Mouse (Mus musculus) granulocyte monocyte progenitor cell, adult 5-6 weeks (primary cell): ENCODE data around the gene Ccdc141. TPM values are rescaled to one million over a fixed set of nuclear protein-coding genes. Genes with fewer than 3 reads are reported as not detected.
"Not testable (repeated sequence)": the region's sequence is repeated elsewhere in the genome, so short reads cannot be mapped to it uniquely, and the experiment has no call there.

Experiments
- ATAC-seq: replicated peaks from 2 replicates; pipeline ENCODE4 v1.8.0; 2016; ENCODE audit warnings: mild to moderate bottlenecking, moderate TSS enrichment, inconsistent platforms; ENCODE audit not compliant: poor library complexity, severe bottlenecking
- total RNA-seq, 2 experiments: library from RNA; stranded (forward) in 1 of 2; stranded (reverse) in 1 of 2; fragments of 200-712, 200-1000 nt in 1 of 2; fragments of >200 nt in 1 of 2; fragmentation: Nextera tagmentation in 1 of 2; gene quantifications; 2 replicates each; pipeline ENCODE4 v1.2.3; 2014 to 2017

The Ccdc141 gene
- total RNA-seq, 2 experiments from 2014 or later: not detected

- no peak for ATAC-seq
Measured at GRCm38 (mm10) chr2:77078746-77079145, 91.7 kb downstream of the Ccdc141 start.

GRCm38 (mm10) chr2:77074373-77074772 is 96.1 kb downstream of the Ccdc141 start:
- ATAC-seq: no peak

- no peak for ATAC-seq
Measured at GRCm38 (mm10) chr2:77073930-77074329, 96.5 kb downstream of the Ccdc141 start.

- ATAC-seq: no peak
Measured at GRCm38 (mm10) chr2:77065294-77065693, 105.1 kb downstream of the Ccdc141 start.

- no peak; the same call in 1 of the 2 replicates for ATAC-seq
Measured at GRCm38 (mm10) chr2:77061871-77062270, 108.6 kb downstream of the Ccdc141 start.

- ATAC-seq: no peak
Measured at GRCm38 (mm10) chr2:77059596-77059995, 110.8 kb downstream of the Ccdc141 start.

GRCm38 (mm10) chr2:77056367-77056766 is 114.1 kb downstream of the Ccdc141 start:
- no peak for ATAC-seq

GRCm38 (mm10) chr2:77042912-77043311 is 127.5 kb downstream of the Ccdc141 start:
- no peak for ATAC-seq

GRCm38 (mm10) chr2:77039683-77040082 is 130.8 kb downstream of the Ccdc141 start:
- no peak for ATAC-seq

GRCm38 (mm10) chr2:77039281-77039680 is 131.2 kb downstream of the Ccdc141 start:
- no peak for ATAC-seq

- no peak for ATAC-seq
Measured at GRCm38 (mm10) chr2:77037211-77037610, 133.2 kb downstream of the Ccdc141 start.

GRCm38 (mm10) chr2:77034112-77034511 is 136.3 kb downstream of the Ccdc141 start:
- no peak for ATAC-seq

- no peak for ATAC-seq
Measured at GRCm38 (mm10) chr2:77033322-77034060, 136.9 kb downstream of the Ccdc141 start.

GRCm38 (mm10) chr2:77020649-77021048 is 149.8 kb downstream of the Ccdc141 start:
- ATAC-seq: no peak

- ATAC-seq: no peak
Measured at GRCm38 (mm10) chr2:77017735-77018134, 152.7 kb downstream of the Ccdc141 start.

GRCm38 (mm10) chr2:77013449-77013848 is 157.0 kb downstream of the Ccdc141 start:
- ATAC-seq: not testable (repeated sequence)

GRCm38 (mm10) chr2:77011981-77012380 is 158.5 kb downstream of the Ccdc141 start:
- no peak for ATAC-seq

GRCm38 (mm10) chr2:77007015-77007414 is 163.4 kb downstream of the Ccdc141 start:
- ATAC-seq: no peak

GRCm38 (mm10) chr2:77003148-77003547 is 167.3 kb downstream of the Ccdc141 start:
- ATAC-seq: no peak

- no peak for ATAC-seq
Measured at GRCm38 (mm10) chr2:76998351-76998750, 172.1 kb downstream of the Ccdc141 start.

- no peak for ATAC-seq
Measured at GRCm38 (mm10) chr2:76992493-76993201, 177.8 kb downstream of the Ccdc141 start.

- ATAC-seq: no peak
Measured at GRCm38 (mm10) chr2:76987317-76987716, 183.1 kb downstream of the Ccdc141 start.
